Mouse (Mus musculus): ENCODE measurements around the gene Usp29. TPM values are rescaled to one million over a fixed set of nuclear protein-coding genes. Genes with fewer than 3 reads are reported as not detected.

Usp29 gene
- polyA plus RNA-seq, 1 experiment, result 3.4 TPM

DNA sequence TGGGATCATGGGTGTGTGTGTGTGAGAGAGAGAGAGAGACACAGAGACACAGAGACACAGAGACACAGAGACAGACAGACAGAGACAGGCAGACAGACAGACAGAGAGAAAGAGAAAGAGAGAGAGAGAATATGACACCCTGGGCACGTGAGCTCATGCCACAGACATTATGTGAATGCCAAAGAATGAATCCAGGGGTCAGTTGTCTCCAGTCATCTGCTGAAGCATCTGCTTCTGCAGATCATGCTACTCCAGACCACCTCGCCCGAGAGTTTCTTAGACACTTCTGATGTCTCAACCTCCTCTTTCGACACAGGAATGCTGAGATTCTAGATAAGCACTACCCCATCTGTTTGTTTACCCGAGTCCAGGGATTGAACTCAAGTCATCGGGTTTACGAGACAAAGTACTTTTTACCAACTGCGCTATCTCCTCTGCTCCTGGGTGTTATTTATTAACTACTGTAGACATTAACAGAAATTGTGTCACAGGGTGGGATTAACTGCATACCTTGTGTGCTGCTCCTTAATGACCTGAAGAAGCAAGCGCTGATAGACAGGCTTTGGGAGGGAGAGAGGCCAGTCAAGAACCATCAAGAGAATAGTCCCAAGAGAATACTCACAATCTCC is 107.7 kb downstream of the Usp29 start:
- H3K36me3 ChIP-seq (ENCODE audit: control insufficient read depth, insufficient read depth), result no peaks in the 10 kb centered on the region

DNA sequence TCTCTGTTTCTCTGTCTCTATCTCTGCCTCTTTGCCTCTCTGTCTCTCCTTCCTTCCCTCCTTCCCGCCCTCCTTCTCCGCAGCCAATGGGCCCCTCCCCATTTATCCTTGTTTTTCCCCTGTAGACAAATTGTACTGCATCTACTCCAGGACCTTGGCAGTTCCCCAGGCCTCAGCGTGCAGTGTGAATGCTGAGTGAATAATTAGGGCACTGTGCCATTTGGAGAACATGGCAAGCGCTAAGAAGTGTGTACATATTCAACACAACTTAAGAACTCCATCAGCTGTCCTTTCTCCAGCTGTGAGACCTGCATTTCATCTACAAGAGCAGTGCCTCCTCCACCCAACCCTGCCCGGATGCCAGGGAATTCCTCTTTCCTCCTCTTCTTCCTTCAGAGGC is 110.5 kb downstream of the Usp29 start:
- no peaks in the 10 kb centered on the region for H3K79me2 ChIP-seq (ENCODE audit: control insufficient read depth, insufficient read depth)
- no peaks in the 10 kb centered on the region for H3K27me3 ChIP-seq (ENCODE audit: control insufficient read depth, insufficient read depth, insufficient read length)
- TF ChIP-seq MAX (IDR thresholded peaks at IDR 0.05) (no peak), USF1 (IDR thresholded peaks at IDR 0.05; ENCODE audit: low read depth) (no peak)
- no peaks in the 10 kb centered on the region for H3K79me3 ChIP-seq (ENCODE audit: low read depth)
- no peaks in the 10 kb centered on the region for H3K36me3 ChIP-seq (ENCODE audit: control insufficient read depth, insufficient read depth)
- H3K4me3 ChIP-seq (ENCODE audit: insufficient read depth, poor library complexity, severe bottlenecking), result no peak overlapping the region
- H3ac ChIP-seq (ENCODE audit: control insufficient read depth, insufficient read length, low read depth), result no peak overlapping the region

More for the DNA sequence above, 107.7 kb downstream of the Usp29 start:
- no peaks in the 10 kb centered on the region for H3K79me2 ChIP-seq (ENCODE audit: control insufficient read depth, insufficient read depth)
- H3K79me3 ChIP-seq (ENCODE audit: low read depth), result no peaks in the 10 kb centered on the region
- H3ac ChIP-seq (ENCODE audit: control insufficient read depth, insufficient read length, low read depth), result no peak overlapping the region
- no peak overlapping the region for H3K4me3 ChIP-seq (ENCODE audit: insufficient read depth, poor library complexity, severe bottlenecking)
- H3K27me3 ChIP-seq (ENCODE audit: control insufficient read depth, insufficient read depth, insufficient read length), result no peaks in the 10 kb centered on the region
- TF ChIP-seq MYOD1 (IDR thresholded peaks at IDR 0.05; ENCODE audit: control insufficient read depth, insufficient read length, low read depth), result peak; percentile 63
- no peak for TF ChIP-seq MAX (IDR thresholded peaks at IDR 0.05)
- TF ChIP-seq USF1 (IDR thresholded peaks at IDR 0.05; ENCODE audit: low read depth), result peak; percentile 69

DNA sequence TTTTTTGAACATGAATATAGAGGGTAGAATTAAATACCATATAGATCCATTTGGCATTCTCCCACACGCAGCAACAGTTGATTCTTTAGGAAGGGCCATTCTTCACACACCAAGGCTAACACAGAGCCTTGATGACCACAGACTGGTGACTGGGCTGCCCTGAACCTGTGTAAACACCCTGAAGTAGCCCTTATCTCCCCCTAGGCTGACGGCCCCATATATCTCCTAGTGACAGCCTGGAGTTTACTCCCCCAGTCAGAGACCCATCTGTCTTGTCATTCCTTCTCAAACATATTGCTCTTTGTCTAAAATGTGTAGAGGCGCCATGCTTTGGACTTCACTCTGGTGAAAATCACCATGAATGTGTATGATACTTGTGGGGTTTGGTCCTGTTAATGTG is 119.1 kb downstream of the Usp29 start:
- Histone ChIP-seq H3ac (ENCODE audit: control insufficient read depth, insufficient read length, low read depth) (no peak overlapping the region), H3K36me3 (ENCODE audit: control insufficient read depth, insufficient read depth) (no peaks in the 10 kb centered on the region), H3K79me3 (ENCODE audit: low read depth) (no peaks in the 10 kb centered on the region), H3K4me3 (ENCODE audit: insufficient read depth, poor library complexity, severe bottlenecking) (no peak overlapping the region), H3K79me2 (ENCODE audit: control insufficient read depth, insufficient read depth) (no peaks in the 10 kb centered on the region), H3K27me3 (ENCODE audit: control insufficient read depth, insufficient read depth, insufficient read length) (no peaks in the 10 kb centered on the region)
- TF ChIP-seq MYOD1 (IDR thresholded peaks at IDR 0.05; ENCODE audit: control insufficient read depth, insufficient read length, low read depth), result no peak

DNA sequence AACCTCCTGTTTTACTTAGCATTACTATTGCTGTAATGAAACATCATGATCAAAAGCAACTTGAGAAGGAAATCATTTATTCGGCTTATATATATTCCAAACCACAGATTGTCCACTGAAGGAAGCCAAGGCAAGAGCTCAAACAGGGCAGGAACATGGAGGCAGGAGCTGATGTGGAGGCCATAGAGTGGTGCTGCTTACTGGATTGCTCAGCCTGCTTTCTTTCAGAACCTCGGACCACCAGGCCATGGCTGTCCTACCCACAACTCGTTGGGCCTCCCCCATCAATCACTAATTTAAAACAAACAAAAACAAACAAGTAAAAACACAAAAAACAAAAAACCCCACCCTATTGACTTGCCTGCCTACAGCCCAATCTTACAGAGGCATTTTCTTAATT is 119.9 kb downstream of the Usp29 start:
- H3K79me3 ChIP-seq (ENCODE audit: low read depth), result no peaks in the 10 kb centered on the region
- no peaks in the 10 kb centered on the region for H3K79me2 ChIP-seq (ENCODE audit: control insufficient read depth, insufficient read depth)
- no peak overlapping the region for H3ac ChIP-seq (ENCODE audit: control insufficient read depth, insufficient read length, low read depth)
- no peaks in the 10 kb centered on the region for H3K27me3 ChIP-seq (ENCODE audit: control insufficient read depth, insufficient read depth, insufficient read length)
- no peak overlapping the region for H3K4me3 ChIP-seq (ENCODE audit: insufficient read depth, poor library complexity, severe bottlenecking)
- H3K36me3 ChIP-seq (ENCODE audit: control insufficient read depth, insufficient read depth), result no peaks in the 10 kb centered on the region
- TF ChIP-seq MYOD1 (IDR thresholded peaks at IDR 0.05; ENCODE audit: control insufficient read depth, insufficient read length, low read depth) (no peak), CEBPB (IDR thresholded peaks at IDR 0.05; ENCODE audit: low read depth) (no peak), MYOG (IDR thresholded peaks at IDR 0.05; ENCODE audit: control insufficient read depth, extremely low read depth, insufficient read length) (no peak), MAX (IDR thresholded peaks at IDR 0.05) (no peak), CTCF (IDR thresholded peaks at IDR 0.05; ENCODE audit: control insufficient read depth, insufficient read depth, insufficient read length) (no peak), FOSL1 (IDR thresholded peaks at IDR 0.05; ENCODE audit: insufficient read depth, low read length, poor library complexity, severe bottlenecking) (no peak), USF1 (IDR thresholded peaks at IDR 0.05; ENCODE audit: low read depth) (no peak)

DNA sequence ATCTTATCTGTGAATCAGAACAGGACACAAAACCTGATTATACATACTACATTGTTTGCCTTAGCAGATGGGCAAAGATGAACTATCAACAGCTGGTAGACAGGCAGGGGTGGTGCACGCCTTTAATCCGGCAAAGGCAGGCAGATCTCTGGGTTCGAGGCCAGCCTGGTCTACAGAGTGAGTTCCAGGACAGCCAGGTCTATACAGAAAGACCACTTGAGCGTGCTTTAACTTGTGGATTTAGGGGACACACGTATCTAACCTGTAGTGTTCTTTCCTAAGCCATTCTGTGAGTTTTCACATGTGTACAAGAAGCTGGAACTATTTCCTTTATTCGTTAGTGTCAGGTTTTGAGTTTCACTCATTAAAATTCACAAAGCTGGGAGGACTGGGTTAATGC is 120.9 kb downstream of the Usp29 start:
- H3ac ChIP-seq (ENCODE audit: control insufficient read depth, insufficient read length, low read depth), result no peak overlapping the region
- no peaks in the 10 kb centered on the region for H3K27me3 ChIP-seq (ENCODE audit: control insufficient read depth, insufficient read depth, insufficient read length)
- H3K79me3 ChIP-seq (ENCODE audit: low read depth), result no peaks in the 10 kb centered on the region
- no peak overlapping the region for H3K4me3 ChIP-seq (ENCODE audit: insufficient read depth, poor library complexity, severe bottlenecking)
- no peaks in the 10 kb centered on the region for H3K79me2 ChIP-seq (ENCODE audit: control insufficient read depth, insufficient read depth)
- H3K36me3 ChIP-seq (ENCODE audit: control insufficient read depth, insufficient read depth), result no peaks in the 10 kb centered on the region
- TF ChIP-seq CTCF (IDR thresholded peaks at IDR 0.05; ENCODE audit: control insufficient read depth, insufficient read depth, insufficient read length) (no peak), USF1 (IDR thresholded peaks at IDR 0.05; ENCODE audit: low read depth) (no peak), MYOG (IDR thresholded peaks at IDR 0.05; ENCODE audit: control insufficient read depth, extremely low read depth, insufficient read length) (no peak), MYOD1 (IDR thresholded peaks at IDR 0.05; ENCODE audit: control insufficient read depth, insufficient read length, low read depth) (no peak), FOSL1 (IDR thresholded peaks at IDR 0.05; ENCODE audit: insufficient read depth, low read length, poor library complexity, severe bottlenecking) (no peak)

DNA sequence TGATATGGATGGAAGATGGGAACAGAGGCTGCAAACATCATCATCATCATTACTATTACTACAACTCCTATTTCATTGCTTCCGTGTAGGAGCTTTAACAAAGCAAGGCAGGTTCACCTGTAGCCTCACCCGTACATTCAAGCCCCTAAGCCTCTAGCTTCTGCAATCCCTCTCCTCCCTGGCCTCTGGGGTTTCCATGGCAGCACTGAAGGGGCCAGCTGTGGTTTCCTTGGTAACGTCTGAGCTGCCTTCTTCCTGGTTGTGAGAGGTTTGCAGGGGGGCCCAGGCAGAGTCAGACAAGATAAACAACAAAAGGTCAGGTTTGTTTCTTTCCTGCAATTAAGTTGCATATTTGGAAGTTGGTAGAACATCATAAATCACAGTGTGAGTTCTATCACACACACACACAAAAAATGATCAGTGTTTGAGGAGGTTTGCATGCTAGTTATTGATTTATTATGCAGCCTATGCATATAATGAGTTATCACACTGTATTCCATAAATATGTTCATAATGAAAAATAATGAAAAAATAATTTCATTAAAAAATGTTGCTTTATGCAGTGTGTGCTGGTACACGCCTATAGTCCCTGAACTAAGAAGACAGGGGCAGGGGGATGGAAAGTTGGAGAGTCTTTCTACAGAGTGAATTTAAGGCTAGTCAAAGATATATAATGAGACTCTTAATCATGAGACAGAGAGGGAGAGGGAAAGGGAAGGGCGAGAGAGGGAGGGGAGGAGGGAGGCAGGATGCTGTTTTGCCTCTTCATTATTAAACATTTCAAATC is 121.5 kb downstream of the Usp29 start:
- Histone ChIP-seq H3K79me3 (ENCODE audit: low read depth) (no peaks in the 10 kb centered on the region), H3K36me3 (ENCODE audit: control insufficient read depth, insufficient read depth) (no peaks in the 10 kb centered on the region), H3ac (ENCODE audit: control insufficient read depth, insufficient read length, low read depth) (no peak overlapping the region), H3K79me2 (ENCODE audit: control insufficient read depth, insufficient read depth) (no peaks in the 10 kb centered on the region), H3K4me3 (ENCODE audit: insufficient read depth, poor library complexity, severe bottlenecking) (no peak overlapping the region), H3K27me3 (ENCODE audit: control insufficient read depth, insufficient read depth, insufficient read length) (no peaks in the 10 kb centered on the region)
- no peak for TF ChIP-seq MYOD1 (IDR thresholded peaks at IDR 0.05; ENCODE audit: control insufficient read depth, insufficient read length, low read depth)
- no peak for TF ChIP-seq CEBPB (IDR thresholded peaks at IDR 0.05; ENCODE audit: low read depth)
- TF ChIP-seq CTCF (IDR thresholded peaks at IDR 0.05; ENCODE audit: control insufficient read depth, insufficient read depth, insufficient read length), result no peak
- TF ChIP-seq FOSL1 (IDR thresholded peaks at IDR 0.05; ENCODE audit: insufficient read depth, low read length, poor library complexity, severe bottlenecking), result no peak
- no peak for TF ChIP-seq MAX (IDR thresholded peaks at IDR 0.05)
- no peak for TF ChIP-seq MYOG (IDR thresholded peaks at IDR 0.05; ENCODE audit: control insufficient read depth, extremely low read depth, insufficient read length)
- TF ChIP-seq USF1 (IDR thresholded peaks at IDR 0.05; ENCODE audit: low read depth), result no peak
